Mouse (Mus musculus): ENCODE measurements around the gene Smok3c. TPM values are rescaled to one million over a fixed set of nuclear protein-coding genes. Genes with fewer than 3 reads are reported as not detected.
A peak's percentile ranks its signal among the peaks of the same experiment; 100 is the strongest.
"Not testable (repeated sequence)": the region's sequence is repeated elsewhere in the genome, so short reads cannot be mapped to it uniquely, and the experiment has no call there.

The Smok3c gene
- not detected for total RNA-seq (2021)

- DNase-seq (ENCODE audit: low spot score); intact Hi-C loops (cut with DNase I): not testable (repeated sequence)
Measured at GRCm38 (mm10) chr5:138052894-138053293, at the start of gene Smok3c. Smok3c (plus strand) TSS chr5:138053194.

GRCm38 (mm10) chr5:138009437-138009836, 43.6 kb upstream of the Smok3c start:
- no peak for DNase-seq (ENCODE audit: low spot score)
- intact Hi-C loops (cut with DNase I) = no loop called here

GRCm38 (mm10) chr5:138012382-138012781, 40.6 kb upstream of the Smok3c start:
- no peak for DNase-seq (ENCODE audit: low spot score)
- intact Hi-C loops (cut with DNase I) = no loop called here

- DNase-seq (ENCODE audit: low spot score) = no peak
- intact Hi-C loops (cut with DNase I) = no loop called here
Measured at GRCm38 (mm10) chr5:138016530-138016929, 36.5 kb upstream of the Smok3c start.

- intact Hi-C loops (cut with DNase I) = no loop called here
- DNase-seq (ENCODE audit: low spot score) = no peak
Measured at GRCm38 (mm10) chr5:138016997-138017396, 36.0 kb upstream of the Smok3c start.

GRCm38 (mm10) chr5:138019577-138019976, 33.4 kb upstream of the Smok3c start:
- intact Hi-C loops (cut with DNase I); DNase-seq (ENCODE audit: low spot score): not testable (repeated sequence)

GRCm38 (mm10) chr5:138020961-138021479, 32.0 kb upstream of the Smok3c start, which contains the start of the genes Smok3a and Smok3b:
Smok3a (plus strand) TSS chr5:138021261.
Smok3b (plus strand) TSS chr5:138021429.
- intact Hi-C loops (cut with DNase I); DNase-seq (ENCODE audit: low spot score): not testable (repeated sequence)

- no peak for DNase-seq (ENCODE audit: low spot score)
- intact Hi-C loops (cut with DNase I) = no loop called here
Measured at GRCm38 (mm10) chr5:138073803-138074202, 20.8 kb downstream of the Smok3c start.

- intact Hi-C loops (cut with DNase I) = no loop called here
- DNase-seq (ENCODE audit: low spot score) = no peak
Measured at GRCm38 (mm10) chr5:138075684-138076083, 22.7 kb downstream of the Smok3c start.

- DNase-seq (ENCODE audit: low spot score) = no peak
- intact Hi-C loops (cut with DNase I) = no loop called here
Measured at GRCm38 (mm10) chr5:138076148-138076547, 23.2 kb downstream of the Smok3c start.

- no peak for DNase-seq (ENCODE audit: low spot score)
- intact Hi-C loops (cut with DNase I) = no loop called here
Measured at GRCm38 (mm10) chr5:138080456-138080855, 27.5 kb downstream of the Smok3c start.

- intact Hi-C loops (cut with DNase I) = no loop called here
- no peak for DNase-seq (ENCODE audit: low spot score)
Measured at GRCm38 (mm10) chr5:138081446-138081845, 28.5 kb downstream of the Smok3c start.

GRCm38 (mm10) chr5:138083318-138083900, 30.4 kb downstream of the Smok3c start:
- intact Hi-C loops (cut with DNase I) = no loop called here
- no peak for DNase-seq (ENCODE audit: low spot score)

GRCm38 (mm10) chr5:138083936-138084335, 30.9 kb downstream of the Smok3c start:
- intact Hi-C loops (cut with DNase I) = no loop called here
- no peak for DNase-seq (ENCODE audit: low spot score)

GRCm38 (mm10) chr5:138084507-138084906, 31.5 kb downstream of the Smok3c start:
- intact Hi-C loops (cut with DNase I) = no loop called here
- DNase-seq (ENCODE audit: low spot score) = no peak

- intact Hi-C loops (cut with DNase I) = loop anchor here (5.0 kb wide), 1 partner anchor 67 kb away; no protein-coding TSS in a partner anchor
- peak; percentile 61 for DNase-seq (ENCODE audit: low spot score)
Measured at GRCm38 (mm10) chr5:138084996-138085395, 32.0 kb downstream of the Smok3c start, which contains the start of gene Zkscan1. Zkscan1 (plus strand) TSS chr5:138085084.

GRCm38 (mm10) chr5:138085421-138085911, 32.5 kb downstream of the Smok3c start:
- no peak for DNase-seq (ENCODE audit: low spot score)
- intact Hi-C loops (cut with DNase I) = loop anchor here (5.0 kb wide), 1 partner anchor 67 kb away; no protein-coding TSS in a partner anchor

- DNase-seq (ENCODE audit: low spot score) = no peak
- intact Hi-C loops (cut with DNase I) = loop anchor here (5.0 kb wide), 1 partner anchor 65 kb away; no protein-coding TSS in a partner anchor
Measured at GRCm38 (mm10) chr5:138086842-138087241, 33.8 kb downstream of the Smok3c start.

GRCm38 (mm10) chr5:138088366-138088765, 35.4 kb downstream of the Smok3c start:
- intact Hi-C loops (cut with DNase I) = loop anchor here (2.0 to 5.0 kb wide), 2 partner anchors 26 to 64 kb away; no protein-coding TSS in a partner anchor
- DNase-seq (ENCODE audit: low spot score) = no peak

- no peak for DNase-seq (ENCODE audit: low spot score)
- intact Hi-C loops (cut with DNase I) = loop anchor here (2.0 to 5.0 kb wide), 2 partner anchors 26 to 63 kb away; no protein-coding TSS in a partner anchor
Measured at GRCm38 (mm10) chr5:138089108-138089551, 36.1 kb downstream of the Smok3c start.

- no peak for DNase-seq (ENCODE audit: low spot score)
- intact Hi-C loops (cut with DNase I) = no loop called here
Measured at GRCm38 (mm10) chr5:138090271-138090670, 37.3 kb downstream of the Smok3c start.
